Mouse (Mus musculus) embryonic facial prominence, embryonic 12.5 days (tissue): ENCODE results near the gene Ano7. TPM values are rescaled to one million over a fixed set of nuclear protein-coding genes. Genes with fewer than 3 reads are reported as not detected.

Source experiments
- ATAC-seq: fragments of 200-750 bp; cut with Nextera tagmentation; 2 replicates; pipeline ENCODE4 v1.8.0; 2017; ENCODE audit not compliant: insufficient number of reproducible peaks, insufficient read depth, low FRiP score, low TSS enrichment
- H3K27ac ChIP-seq: fragments of 300-500 bp; sonication (generic); 2 replicates; pipeline ENCODE4 v1.5.1; 2016; ENCODE audit warnings: mild to moderate bottlenecking
- H3K27me3 ChIP-seq: fragments of 300-500 bp; sonication (generic); 2 replicates; pipeline ENCODE4 v1.6.1; 2016; ENCODE audit warnings: mild to moderate bottlenecking, moderate library complexity
- H3K36me3 ChIP-seq: fragments of 300-500 bp; sonication (generic); 2 replicates; pipeline ENCODE4 v1.6.1; 2016; ENCODE audit warnings: mild to moderate bottlenecking
- H3K4me1 ChIP-seq: fragments of 300-500 bp; sonication (generic); 2 replicates; pipeline ENCODE4 v1.6.1; 2016
- H3K4me2 ChIP-seq: fragments of 300-500 bp; sonication (generic); replicated peaks from 2 replicates; pipeline ENCODE4 v1.6.1; 2016; ENCODE audit warnings: mild to moderate bottlenecking, moderate library complexity
- H3K4me3 ChIP-seq: fragments of 300-500 bp; sonication (generic); 2 replicates; pipeline ENCODE4 v1.5.1; 2016; ENCODE audit warnings: mild to moderate bottlenecking
- H3K9ac ChIP-seq: fragments of 300-500 bp; sonication (generic); 2 replicates; pipeline ENCODE4 v1.6.1; 2016; ENCODE audit warnings: mild to moderate bottlenecking, moderate library complexity
- H3K9me3 ChIP-seq: fragments of 300-500 bp; sonication (generic); 2 replicates; pipeline ENCODE4 v1.6.1; 2016; ENCODE audit warnings: mild to moderate bottlenecking, moderate library complexity
- microRNA-seq: library from miRNA; unstranded; fragments of <30 nt; microRNA quantifications from one replicate; pipeline ENCODE4, GENCODE M21; 2017
- polyA plus RNA-seq: library from polyadenylated mRNA; unstranded; fragments of >200 nt; fragmentation: Nextera tagmentation; extraction: Ambion mirVana; gene quantifications from 2 replicates; pipeline ENCODE4 v1.2.1, GENCODE M21; 2016

The Ano7 gene
- polyA plus RNA-seq, 1 experiment from 2014 or later = 0.29 TPM

- Histone ChIP-seq H3K27ac (no peak overlapping the region), H3K4me3 (no peak overlapping the region), H3K9me3 (no peaks in the 10 kb centered on the region), H3K9ac (no peak overlapping the region), H3K4me2 (no peak overlapping the region), H3K36me3 (no peaks in the 10 kb centered on the region), H3K4me1 (no peaks in the 10 kb centered on the region), H3K27me3 (no peaks in the 10 kb centered on the region)
- ATAC-seq = no peak
Measured at GRCm38 (mm10) chr1:93453721-93454255, 80.1 kb downstream of the Ano7 start.

Small RNAs within 50 kb of the gene (microRNA-seq; reads per million reads assigned to microRNA genes)
- not detected for gene Mir6345
- gene Mir6902 = not detected

Other genes with a start within 250 kb of the Ano7 start
- gene Agxt, start 238.7 kb upstream of the Ano7 start, polyA plus RNA-seq = not detected in 2 replicates
- gene 2310007B03Rik, start 213.0 kb upstream of the Ano7 start, polyA plus RNA-seq = 0.09 and 0.19 TPM in 2 replicates
- 0.18 TPM in 2 replicates for gene Crocc2, start 205.2 kb upstream of the Ano7 start, polyA plus RNA-seq
- 24.6 and 30.6 TPM in 2 replicates for gene Sned1, start 138.1 kb upstream of the Ano7 start, polyA plus RNA-seq
- 33.5 and 36.8 TPM in 2 replicates for gene Mterf4, start 68.0 kb upstream of the Ano7 start, polyA plus RNA-seq
- 70.6 and 71.1 TPM in 2 replicates for gene Ppp1r7, start 31.1 kb upstream of the Ano7 start, polyA plus RNA-seq
- 22.6 and 22.9 TPM in 2 replicates for gene Pask, start 30.4 kb upstream of the Ano7 start, polyA plus RNA-seq
- 134 and 139 TPM in 2 replicates for gene Hdlbp, start 104.9 kb downstream of the Ano7 start, polyA plus RNA-seq
- gene Farp2, start 138.1 kb downstream of the Ano7 start, polyA plus RNA-seq = 7.2 and 7.5 TPM in 2 replicates